Mouse (Mus musculus): ENCODE measurements around the gene Ppp1r9a. TPM values are rescaled to one million over a fixed set of nuclear protein-coding genes. Genes with fewer than 3 reads are reported as not detected.

Gene Ppp1r9a
- total RNA-seq, 2 experiments from 2014 or later: 154 to 161 TPM

DNA sequence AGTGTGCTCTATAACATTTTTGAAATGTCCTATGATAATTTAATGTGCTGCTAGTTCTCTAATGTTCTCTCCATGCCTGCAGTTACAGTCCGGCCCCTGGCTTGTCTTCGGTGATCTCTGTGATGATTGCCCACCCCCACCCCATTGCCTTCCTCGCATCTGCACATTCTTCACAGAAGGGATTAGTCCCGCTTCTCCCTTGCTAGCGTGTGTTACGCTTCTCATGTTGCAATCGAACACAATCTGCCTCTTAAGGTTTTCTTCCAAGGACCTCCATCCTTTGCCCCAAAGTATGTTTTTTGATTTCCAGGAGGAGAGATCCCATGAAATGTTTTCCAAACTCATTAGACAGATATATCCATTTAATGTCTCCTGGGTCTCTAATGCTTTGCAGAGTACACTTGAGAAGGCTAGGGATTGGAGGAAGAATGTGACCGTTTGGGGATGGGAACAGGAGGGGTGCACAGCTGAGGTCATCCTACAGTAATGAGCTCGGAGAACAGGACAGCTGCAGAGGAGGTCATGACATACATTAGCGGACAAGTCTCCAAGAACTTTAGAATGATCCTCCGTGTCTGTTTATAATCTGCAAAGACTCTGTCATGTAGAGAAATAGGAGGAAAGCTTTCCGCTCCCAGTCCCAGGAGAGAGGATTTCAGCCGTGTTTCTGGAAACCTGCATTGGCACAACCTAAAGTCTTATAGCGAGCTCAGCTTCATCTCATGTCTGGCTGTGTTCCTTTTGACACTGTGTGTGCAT is 91.6 kb downstream of the Ppp1r9a start:
- intact Hi-C loops (cut with DNase I): no loop called here
- no peak for DNase-seq (ENCODE audit: low spot score in 2 of 2)

DNA sequence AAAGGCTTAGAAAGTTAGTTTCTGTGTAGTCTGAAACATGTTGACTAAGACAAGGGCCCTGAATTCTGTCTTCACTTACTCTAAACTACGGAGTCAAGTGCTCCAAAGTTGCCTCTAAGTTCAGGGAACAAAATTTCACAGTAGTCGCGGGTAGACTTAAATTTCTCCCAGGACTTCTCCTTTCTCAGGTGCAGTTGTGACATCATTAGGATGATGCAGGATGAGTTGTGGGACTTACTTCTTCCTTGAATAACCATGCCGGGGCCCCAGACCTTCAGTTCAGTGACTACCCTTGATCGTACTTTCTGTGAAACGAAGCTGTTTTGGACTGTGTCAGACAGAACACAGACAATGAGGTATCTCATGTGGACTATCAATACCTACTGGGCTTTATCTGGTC is 94.9 kb downstream of the Ppp1r9a start:
- no peak for DNase-seq (ENCODE audit: low spot score in 2 of 2)
- intact Hi-C loops (cut with DNase I): no loop called here

DNA sequence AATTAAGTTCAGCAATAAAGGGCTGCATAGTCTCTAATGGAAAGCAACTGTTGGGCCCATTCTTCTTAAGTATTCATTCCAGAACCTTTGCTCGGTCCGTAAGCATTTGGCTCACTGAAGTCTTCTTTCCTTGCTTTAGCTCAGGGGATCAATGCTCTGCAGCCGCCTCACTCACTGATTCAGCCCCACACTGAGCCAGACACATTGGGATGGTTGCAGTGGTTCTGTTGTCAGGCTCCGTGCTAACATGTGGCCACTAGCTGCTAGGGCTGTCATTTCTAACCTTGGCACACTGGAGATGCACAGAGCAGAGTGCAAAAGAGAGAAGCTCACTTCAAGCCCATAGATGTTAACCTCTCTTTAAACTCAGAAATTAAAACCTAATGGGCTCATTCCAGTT is 96.2 kb downstream of the Ppp1r9a start:
- no peak for DNase-seq (ENCODE audit: low spot score in 2 of 2)
- intact Hi-C loops (cut with DNase I): no loop called here

DNA sequence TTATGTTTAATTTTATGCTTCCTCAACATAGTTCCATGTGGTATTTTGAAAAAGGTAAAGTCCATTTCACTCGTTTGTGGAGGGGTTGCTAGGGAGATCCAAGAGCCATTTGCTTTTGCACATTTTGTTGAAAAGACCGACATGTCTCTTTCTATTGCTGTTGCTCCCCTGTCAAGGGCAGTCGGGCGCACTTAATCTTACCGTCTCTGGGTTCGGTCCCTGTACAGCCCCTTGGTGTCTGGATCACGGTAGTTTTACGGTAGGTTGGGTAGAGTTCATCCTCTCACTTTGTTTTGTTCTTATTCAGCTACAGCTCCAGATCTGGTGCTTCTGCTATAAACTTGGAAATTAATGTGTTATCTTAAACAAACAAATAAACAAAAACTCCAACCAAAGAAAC is 98.1 kb downstream of the Ppp1r9a start:
- DNase-seq (ENCODE audit: low spot score in 2 of 2): no peak
- intact Hi-C loops (cut with DNase I): no loop called here

DNA sequence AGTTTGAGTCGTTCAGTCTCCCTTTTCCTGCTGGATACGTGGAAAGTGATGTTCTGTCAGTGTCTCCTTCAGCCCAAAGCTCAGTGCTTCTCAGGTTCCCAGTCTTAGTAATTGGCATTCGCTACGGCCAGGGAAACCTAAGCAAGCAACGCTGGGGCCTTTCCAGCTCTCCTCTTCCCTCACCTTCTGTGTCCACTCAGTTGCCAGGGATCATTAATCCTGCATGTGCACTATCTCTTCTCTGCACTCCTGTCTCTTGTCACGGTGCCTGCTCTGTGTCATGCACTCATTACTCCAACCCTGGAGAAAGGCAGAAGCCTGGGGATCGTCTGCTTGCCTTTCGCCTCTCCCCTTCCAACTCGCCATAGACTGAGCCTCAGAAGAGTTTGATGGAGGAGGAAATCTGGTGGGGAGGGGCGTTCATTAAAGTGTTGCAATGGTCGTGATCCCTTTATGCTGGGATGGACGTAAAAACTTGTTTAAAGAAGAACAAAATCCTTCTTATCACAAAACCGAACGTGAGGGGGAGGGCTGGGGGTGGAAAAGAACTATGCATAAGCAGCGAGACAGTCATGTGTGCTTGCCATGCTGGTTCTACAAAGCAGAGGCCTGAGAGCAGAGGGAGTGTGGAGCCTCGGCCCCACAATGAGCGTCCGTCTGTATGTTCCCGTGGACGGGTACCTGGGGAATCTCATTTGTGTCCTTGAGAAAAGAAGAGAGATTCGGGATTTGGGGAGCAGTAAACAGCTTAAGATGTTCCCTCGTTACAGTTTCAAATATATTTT is 103.0 kb downstream of the Ppp1r9a start:
- no peak for DNase-seq (ENCODE audit: low spot score in 2 of 2)
- intact Hi-C loops (cut with DNase I): no loop called here

DNA sequence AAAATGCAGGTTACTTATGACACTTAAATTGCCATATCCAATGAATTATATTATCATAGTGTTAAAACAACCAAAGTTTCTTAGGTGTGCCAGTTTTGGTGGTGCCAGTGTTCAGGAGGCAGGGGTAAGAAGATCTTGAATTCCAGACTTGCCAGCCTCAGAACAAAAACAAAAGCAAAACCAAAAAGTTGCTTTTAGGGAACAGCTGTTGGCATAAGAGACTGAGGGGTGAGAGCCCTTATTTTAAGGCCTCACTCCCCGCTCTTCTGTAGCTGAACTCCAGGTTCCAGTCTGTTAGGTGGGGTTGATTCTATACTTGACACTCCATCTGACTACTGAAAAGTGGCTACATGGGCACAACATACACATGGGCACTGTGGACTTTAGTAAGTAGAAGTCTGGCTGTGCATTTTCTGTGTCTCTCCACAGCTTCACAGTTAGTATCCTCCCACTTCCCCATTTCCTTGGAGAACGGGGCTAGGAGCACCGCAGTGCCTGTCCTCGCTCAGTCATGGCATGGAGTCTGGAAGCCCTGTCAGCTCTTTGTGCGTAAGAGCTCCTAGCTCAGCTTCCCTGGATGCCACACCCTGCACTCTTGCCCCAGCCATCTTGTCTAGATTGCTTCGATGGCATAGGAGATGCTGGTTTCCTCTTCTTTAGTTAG is 103.7 kb downstream of the Ppp1r9a start:
- intact Hi-C loops (cut with DNase I): no loop called here
- DNase-seq (ENCODE audit: low spot score in 2 of 2): no peak

DNA sequence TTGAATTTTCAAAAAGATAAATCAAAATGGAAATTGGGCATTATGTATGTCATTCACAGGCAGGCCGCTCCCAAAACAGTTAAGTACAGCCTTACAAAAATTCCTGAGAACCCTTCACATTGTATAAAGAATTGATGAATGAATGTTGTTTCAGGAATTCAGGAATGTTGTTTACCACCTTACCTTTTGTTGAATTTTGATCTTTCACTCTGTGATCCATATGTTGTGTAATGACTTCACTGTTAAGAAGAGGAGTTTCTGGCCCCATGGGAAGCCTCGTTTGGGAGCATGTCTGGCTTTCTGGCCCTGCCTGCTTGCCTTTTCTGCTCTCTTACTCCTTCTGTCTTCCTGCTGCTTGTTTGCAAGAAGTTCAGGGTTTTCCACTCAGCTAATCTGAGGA is 105.4 kb downstream of the Ppp1r9a start:
- no peak for DNase-seq (ENCODE audit: low spot score in 2 of 2)
- intact Hi-C loops (cut with DNase I): no loop called here

DNA sequence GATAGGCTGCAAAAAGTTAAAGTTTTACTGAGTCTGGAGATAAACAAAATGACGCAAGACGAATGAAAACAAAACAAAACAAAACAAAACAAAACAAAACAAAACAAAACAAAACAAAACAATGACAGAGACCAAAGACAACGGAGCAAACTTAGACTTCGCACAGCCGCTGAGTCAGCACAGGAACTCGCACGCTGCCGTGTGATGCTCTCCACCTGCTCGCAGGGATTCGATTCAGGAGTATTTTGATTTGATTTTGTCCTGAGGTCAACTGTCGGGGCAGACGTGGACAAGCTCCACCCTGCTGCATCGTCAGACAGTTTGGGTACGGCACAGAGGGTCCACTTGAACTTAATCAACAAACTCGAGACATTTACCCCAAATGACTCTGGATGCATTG is 105.9 kb downstream of the Ppp1r9a start:
- no peak for DNase-seq (ENCODE audit: low spot score in 2 of 2)
- intact Hi-C loops (cut with DNase I): no loop called here

DNA sequence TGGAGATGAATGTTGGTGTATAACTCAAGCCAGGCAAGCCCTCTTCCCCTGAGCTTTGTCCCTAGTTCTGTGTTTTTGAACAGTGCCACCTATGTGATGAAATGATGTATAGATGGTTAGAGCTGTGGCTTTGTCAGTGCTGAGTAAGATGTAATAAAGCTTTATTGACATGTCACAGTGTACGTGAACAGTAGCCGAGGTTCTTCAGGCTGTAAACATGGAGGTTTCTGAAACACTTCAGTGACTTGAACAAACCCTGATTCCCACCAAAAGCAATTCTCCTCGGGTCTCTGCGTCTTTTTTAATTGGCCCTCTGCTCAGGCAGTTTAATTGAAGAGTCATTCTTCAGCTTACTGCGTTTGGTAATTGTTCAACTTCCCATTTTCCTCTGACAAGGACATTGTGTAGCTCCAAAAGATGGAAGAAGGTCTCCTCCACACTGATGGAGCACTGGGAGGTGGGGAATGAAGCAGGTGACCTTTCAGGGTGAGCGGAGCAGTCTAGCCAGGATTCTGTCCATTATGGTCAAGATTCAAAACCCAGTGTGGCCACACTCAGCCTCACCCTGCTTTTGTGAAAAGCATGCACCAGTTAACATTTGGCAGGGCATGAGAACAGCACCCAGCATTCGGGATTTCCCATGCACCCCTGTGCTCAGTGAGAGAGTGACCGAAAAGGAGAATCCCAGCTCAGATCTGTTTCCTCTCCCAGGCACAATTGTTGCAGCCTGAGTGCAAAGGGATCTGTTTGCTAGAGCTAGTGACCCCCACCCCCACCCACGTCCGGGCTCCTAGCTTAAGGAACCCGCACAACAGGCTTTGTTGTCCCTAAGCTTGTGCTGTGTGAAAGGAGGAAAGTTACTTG is 108.1 kb downstream of the Ppp1r9a start:
- intact Hi-C loops (cut with DNase I): no loop called here
- DNase-seq (ENCODE audit: low spot score in 2 of 2): no peak

DNA sequence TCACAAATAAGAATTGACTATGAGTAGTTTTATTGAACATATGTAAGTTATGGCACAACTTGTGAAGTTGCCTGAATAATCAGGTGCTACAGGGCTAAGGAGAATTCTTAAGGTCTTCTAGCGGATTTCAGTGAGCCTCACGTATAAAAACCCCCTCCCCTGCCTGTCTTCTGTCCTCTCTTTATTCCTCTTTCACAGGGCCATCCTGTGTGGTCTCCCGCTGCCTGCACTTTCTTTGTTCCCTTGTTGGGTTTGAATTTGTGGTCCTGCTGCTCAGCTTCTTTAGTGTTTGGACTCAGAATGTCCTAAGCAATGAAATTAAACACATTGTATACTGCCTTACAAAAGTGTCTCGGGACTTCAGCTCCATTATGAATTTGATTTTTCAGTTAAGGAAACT is 110.1 kb downstream of the Ppp1r9a start:
- intact Hi-C loops (cut with DNase I): no loop called here
- DNase-seq (ENCODE audit: low spot score in 2 of 2): no peak

DNA sequence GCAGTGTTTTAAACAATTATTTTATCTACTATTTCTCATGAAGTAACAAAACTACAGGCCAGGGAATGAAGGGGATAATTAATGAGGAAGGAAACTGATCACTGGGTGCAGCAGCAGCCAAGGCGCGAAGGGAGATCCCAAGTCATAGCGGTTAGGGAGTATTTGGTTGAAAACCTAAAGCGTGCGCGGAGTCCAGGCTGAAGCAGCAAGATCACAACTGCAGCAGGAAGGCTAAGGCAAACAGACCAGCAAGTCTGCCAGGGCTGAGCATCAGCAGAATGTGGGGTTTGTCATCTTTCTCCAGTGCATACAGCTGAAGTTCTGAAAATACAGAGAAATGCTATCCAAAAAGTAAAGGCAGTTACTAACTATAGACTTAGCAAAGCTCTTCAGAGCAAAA is 111.8 kb downstream of the Ppp1r9a start:
- intact Hi-C loops (cut with DNase I): no loop called here
- DNase-seq (ENCODE audit: low spot score in 2 of 2): no peak

DNA sequence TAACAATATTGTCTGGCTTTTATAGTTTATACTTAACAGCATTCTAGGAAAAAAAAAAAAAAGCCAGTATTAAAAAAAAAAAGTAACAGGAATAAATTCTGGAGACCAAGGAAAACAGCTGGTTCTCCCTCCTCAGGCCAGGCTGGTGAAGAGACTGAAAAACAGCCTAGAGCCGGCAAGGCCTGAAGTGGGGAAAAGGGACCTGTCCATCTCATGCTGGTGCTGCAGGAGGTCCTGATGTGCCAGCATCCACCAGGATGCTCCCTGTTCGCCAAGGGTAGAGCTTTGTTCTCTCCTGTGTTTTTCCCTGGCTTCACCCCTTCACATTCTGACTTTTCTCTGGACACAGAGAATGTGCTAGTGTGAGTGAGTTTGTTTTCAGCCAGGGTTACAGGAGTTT is 112.5 kb downstream of the Ppp1r9a start:
- intact Hi-C loops (cut with DNase I): no loop called here

DNA sequence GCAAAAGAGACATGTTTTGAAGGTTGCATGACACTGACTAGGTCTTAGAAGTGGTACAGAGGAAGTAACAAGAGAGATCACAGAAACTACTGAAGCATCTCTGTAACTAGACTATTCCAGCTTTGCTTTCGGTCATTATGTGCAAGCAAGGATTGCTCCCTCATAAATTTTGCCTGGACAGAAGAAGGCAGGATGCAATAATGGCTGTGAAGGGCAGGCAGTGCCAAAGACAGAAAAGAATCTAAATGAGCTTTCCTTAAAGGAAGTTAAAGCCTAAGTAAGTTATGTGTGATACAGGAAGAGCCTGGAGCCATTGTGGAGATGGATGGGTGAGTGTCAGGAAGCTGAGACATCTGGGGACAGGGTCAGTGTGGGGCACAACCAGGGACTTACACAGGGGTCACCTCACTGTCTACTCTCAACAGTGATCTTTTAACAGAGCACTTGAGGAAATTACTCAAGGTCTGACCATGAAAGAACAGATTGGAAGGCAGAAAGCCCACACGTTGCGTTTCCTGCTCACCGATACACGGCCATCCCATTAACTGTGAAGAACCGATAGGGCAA is 115.3 kb downstream of the Ppp1r9a start:
- intact Hi-C loops (cut with DNase I): no loop called here
- DNase-seq (ENCODE audit: low spot score in 2 of 2): no peak

More for the DNA sequence above, 112.5 kb downstream of the Ppp1r9a start:
- no peak for DNase-seq (ENCODE audit: low spot score in 2 of 2)

DNA sequence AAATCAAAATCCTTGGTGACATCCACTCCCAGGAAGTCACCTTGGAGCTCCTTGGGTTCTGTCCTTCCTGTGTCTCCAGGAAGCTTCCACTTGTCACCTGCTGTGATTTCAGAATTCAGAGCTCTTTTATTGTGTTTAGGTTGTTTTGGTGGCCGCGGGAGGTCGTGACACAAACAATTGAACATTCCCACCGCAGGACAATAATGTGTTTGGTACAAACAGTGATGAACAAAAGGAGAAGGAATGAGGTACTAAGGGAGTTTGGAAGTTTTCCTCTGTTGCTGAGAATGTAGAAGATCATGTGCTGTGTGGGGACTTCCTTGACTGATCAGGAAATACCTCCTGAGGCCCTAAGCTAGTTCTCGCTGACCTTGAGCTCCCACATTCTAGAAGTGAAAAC is 116.5 kb downstream of the Ppp1r9a start:
- intact Hi-C loops (cut with DNase I): no loop called here

DNA sequence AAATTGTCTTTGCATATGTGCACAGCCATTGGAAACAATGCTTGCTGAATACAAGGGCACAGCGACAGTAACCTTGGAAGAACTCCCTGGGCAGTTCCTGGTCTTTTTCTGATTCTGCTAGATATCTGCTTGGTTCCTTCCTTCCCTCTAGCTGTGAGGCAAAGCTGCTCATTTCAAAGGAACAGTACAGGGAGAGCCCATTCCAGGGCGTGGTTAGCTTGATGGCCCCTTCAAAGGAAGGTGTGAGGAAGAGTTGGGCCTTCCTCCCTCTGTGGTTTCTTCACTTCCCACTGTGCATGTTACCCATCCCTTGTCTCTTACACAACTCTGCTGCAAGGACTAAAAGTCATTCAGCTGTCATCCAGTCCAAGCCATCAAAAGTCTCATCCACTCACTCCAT is 117.3 kb downstream of the Ppp1r9a start:
- intact Hi-C loops (cut with DNase I): no loop called here
- no peak for DNase-seq (ENCODE audit: low spot score in 2 of 2)

More for the DNA sequence above, 116.5 kb downstream of the Ppp1r9a start:
- no peak for DNase-seq (ENCODE audit: low spot score in 2 of 2)

DNA sequence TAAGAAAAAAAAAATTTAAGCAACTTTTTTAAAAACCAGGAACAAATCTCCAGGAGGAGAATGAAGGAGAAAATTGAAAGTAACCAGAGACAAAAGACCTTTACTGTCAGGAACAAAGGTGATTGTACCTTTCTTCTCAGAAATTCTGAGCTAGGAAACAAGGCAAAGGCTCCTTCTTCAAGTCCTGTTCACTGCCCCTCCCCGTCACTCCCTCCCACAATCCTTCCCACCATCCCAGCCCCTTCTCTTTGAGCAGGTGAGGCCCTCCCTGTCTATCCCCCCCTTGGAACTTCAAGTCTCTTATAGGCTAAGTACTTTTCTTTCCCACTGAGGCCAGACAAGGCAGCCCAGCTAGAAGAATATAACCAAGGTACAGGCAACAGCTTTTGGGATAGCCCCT is 117.8 kb downstream of the Ppp1r9a start:
- DNase-seq (ENCODE audit: low spot score in 2 of 2): no peak
- intact Hi-C loops (cut with DNase I): no loop called here

DNA sequence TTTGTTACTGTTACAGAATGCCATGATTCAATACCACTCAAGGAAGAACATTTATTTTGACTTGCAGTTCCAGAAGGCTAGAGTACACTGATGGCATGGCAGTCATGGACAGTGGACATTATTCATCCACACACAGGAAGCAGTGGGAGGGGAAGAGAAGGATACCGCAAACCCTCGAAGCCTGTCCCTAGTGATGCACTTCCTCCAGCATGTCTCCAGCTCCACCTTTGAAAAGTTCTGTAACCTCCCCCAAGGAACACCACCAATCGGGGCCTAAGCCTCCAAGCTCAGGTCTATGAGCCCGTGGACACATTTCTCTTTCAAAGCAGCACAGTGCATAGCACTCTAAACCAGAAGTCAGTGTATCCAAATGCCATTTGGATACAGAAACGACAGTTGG is 120.0 kb downstream of the Ppp1r9a start:
- intact Hi-C loops (cut with DNase I): no loop called here
- DNase-seq (ENCODE audit: low spot score in 2 of 2): no peak

DNA sequence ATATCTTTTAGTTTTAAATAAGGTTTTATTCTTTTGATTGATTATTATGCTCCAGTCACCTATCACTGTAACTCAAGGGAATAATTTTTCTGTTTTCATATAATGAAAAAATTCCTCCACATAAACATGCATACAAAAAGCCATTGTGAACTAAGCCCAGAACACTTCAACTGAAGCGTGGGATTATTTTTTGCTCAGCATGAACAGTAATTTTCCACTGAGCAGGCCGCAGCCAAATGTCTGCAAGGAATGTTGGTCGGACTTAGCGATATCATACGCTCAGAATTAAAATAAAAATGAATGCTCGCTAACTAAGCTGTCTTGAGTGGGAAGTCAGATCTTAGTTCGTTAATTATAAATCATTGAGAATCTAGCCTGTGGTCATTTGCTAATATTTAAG is 122.2 kb downstream of the Ppp1r9a start:
- intact Hi-C loops (cut with DNase I): no loop called here
- DNase-seq (ENCODE audit: low spot score in 2 of 2): no peak

DNA sequence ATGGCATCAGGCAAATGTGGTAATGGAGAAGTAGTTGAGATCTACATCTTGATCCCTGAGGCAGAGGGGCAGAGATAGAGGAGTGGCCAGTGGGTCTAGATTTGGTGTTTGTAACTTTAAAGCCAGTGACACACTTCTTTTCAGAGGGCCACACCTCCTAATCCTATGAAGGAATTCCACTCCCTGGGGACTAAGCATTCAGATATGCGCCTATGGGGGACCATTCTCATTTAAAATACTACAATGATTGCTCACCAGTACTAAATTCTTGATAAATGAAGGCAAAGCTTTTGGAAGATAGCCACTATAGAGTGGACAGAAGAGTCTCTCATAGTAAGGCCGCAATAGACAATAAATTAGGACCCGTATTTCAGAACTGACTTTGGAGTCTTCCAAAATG is 124.1 kb downstream of the Ppp1r9a start:
- intact Hi-C loops (cut with DNase I): no loop called here
- no peak for DNase-seq (ENCODE audit: low spot score in 2 of 2)
